Mouse (Mus musculus): ENCODE measurements around the gene Uba7. TPM values are rescaled to one million over a fixed set of nuclear protein-coding genes. Genes with fewer than 3 reads are reported as not detected.

The Uba7 gene
- polyA plus RNA-seq, 1 experiment from 2014 or later: 20.6 TPM

- H3K27ac ChIP-seq (ENCODE audit: low read length): peak overlapping the region; percentile 100
- H3K4me1 ChIP-seq (replicated peaks; ENCODE audit: control insufficient read depth, insufficient read depth, low read length): peaks cover 40% of the 10 kb centered on the region
- H3K4me3 ChIP-seq (ENCODE audit: low read length): peak overlapping the region; percentile 74
- H3K36me3 ChIP-seq (ENCODE audit: control insufficient read depth, insufficient read depth, low read length): no peaks in the 10 kb centered on the region
- H3K9me3 ChIP-seq (ENCODE audit: control insufficient read depth, low read length): no peaks in the 10 kb centered on the region
- H3K4me2 ChIP-seq (ENCODE audit: low read depth, low read length): peak overlapping the region; percentile 86
- ATAC-seq (ENCODE audit: low read depth): no peak
- WGBS: 39% methylated on average over 9 of the region's 9 CpGs
- H3K9ac ChIP-seq (ENCODE audit: low read length): peak overlapping the region; percentile 82
- H3K27me3 ChIP-seq (ENCODE audit: control insufficient read depth, insufficient read depth, low read depth, low read length): no peaks in the 10 kb centered on the region
These were observed 9.4 kb downstream of the Uba7 start for GRCm38 (mm10) chr9:107984754-107985055.

- peak within 1 kb of the TSS; percentile 74 for H3K4me3 ChIP-seq (ENCODE audit: low read length)
- under 1% methylated on average over 58 of the region's 58 CpGs for WGBS
- peak within 1 kb of the TSS; percentile 86 for H3K4me2 ChIP-seq (ENCODE audit: low read depth, low read length)
- H3K27me3 ChIP-seq (ENCODE audit: control insufficient read depth, insufficient read depth, low read depth, low read length): no peaks in the 10 kb centered on the region
- H3K4me1 ChIP-seq (replicated peaks; ENCODE audit: control insufficient read depth, insufficient read depth, low read length): peaks cover 35% of the 10 kb centered on the region
- no peaks in the 10 kb centered on the region for H3K36me3 ChIP-seq (ENCODE audit: control insufficient read depth, insufficient read depth, low read length)
- peak within 1 kb of the TSS; percentile 82 for H3K9ac ChIP-seq (ENCODE audit: low read length)
- no peaks in the 10 kb centered on the region for H3K9me3 ChIP-seq (ENCODE audit: control insufficient read depth, low read length)
- ATAC-seq (ENCODE audit: low read depth): peak; percentile 70
- peak within 1 kb of the TSS; percentile 100 for H3K27ac ChIP-seq (ENCODE audit: low read length)
These were observed 10.1 kb downstream of the Uba7 start, which contains the start of gene Inka1 for GRCm38 (mm10) chr9:107985131-107986119. Inka1 (minus strand) TSS chr9:107985879.

GRCm38 (mm10) chr9:107986376-107986775, 11.1 kb downstream of the Uba7 start:
- ATAC-seq (ENCODE audit: low read depth): peak; percentile 39
- Histone ChIP-seq H3K9me3 (ENCODE audit: control insufficient read depth, low read length) (no peaks in the 10 kb centered on the region), H3K4me2 (ENCODE audit: low read depth, low read length) (peak overlapping the region; percentile 86), H3K9ac (ENCODE audit: low read length) (peak overlapping the region; percentile 40), H3K36me3 (ENCODE audit: control insufficient read depth, insufficient read depth, low read length) (no peaks in the 10 kb centered on the region), H3K4me3 (ENCODE audit: low read length) (peak overlapping the region; percentile 74), H3K27me3 (ENCODE audit: control insufficient read depth, insufficient read depth, low read depth, low read length) (no peaks in the 10 kb centered on the region), H3K27ac (ENCODE audit: low read length) (peak overlapping the region; percentile 100), H3K4me1 (replicated peaks; ENCODE audit: control insufficient read depth, insufficient read depth, low read length) (peaks cover 25% of the 10 kb centered on the region)
- WGBS: 7% methylated on average over 18 of the region's 18 CpGs

GRCm38 (mm10) chr9:107987950-107988349, 12.6 kb downstream of the Uba7 start:
- WGBS: 58% methylated on average over 3 of the region's 3 CpGs
- Histone ChIP-seq H3K27ac (ENCODE audit: low read length) (no peak overlapping the region), H3K9me3 (ENCODE audit: control insufficient read depth, low read length) (no peaks in the 10 kb centered on the region), H3K4me2 (ENCODE audit: low read depth, low read length) (no peak overlapping the region), H3K27me3 (ENCODE audit: control insufficient read depth, insufficient read depth, low read depth, low read length) (no peaks in the 10 kb centered on the region), H3K9ac (ENCODE audit: low read length) (no peak overlapping the region), H3K4me3 (ENCODE audit: low read length) (no peak overlapping the region), H3K36me3 (ENCODE audit: control insufficient read depth, insufficient read depth, low read length) (no peaks in the 10 kb centered on the region), H3K4me1 (replicated peaks; ENCODE audit: control insufficient read depth, insufficient read depth, low read length) (peaks cover 10% of the 10 kb centered on the region)
- no peak for ATAC-seq (ENCODE audit: low read depth)

GRCm38 (mm10) chr9:107992197-107992596, 16.9 kb downstream of the Uba7 start, which contains the start of gene Cdhr4:
Cdhr4 (plus strand) TSS chr9:107992497.
- no peak for ATAC-seq (ENCODE audit: low read depth)
- H3K27me3 ChIP-seq (ENCODE audit: control insufficient read depth, insufficient read depth, low read depth, low read length): no peaks in the 10 kb centered on the region
- no peaks in the 10 kb centered on the region for H3K36me3 ChIP-seq (ENCODE audit: control insufficient read depth, insufficient read depth, low read length)
- H3K4me2 ChIP-seq (ENCODE audit: low read depth, low read length): no peak within 1 kb of the TSS
- WGBS: 68% methylated on average over 2 of the region's 2 CpGs
- no peak within 1 kb of the TSS for H3K27ac ChIP-seq (ENCODE audit: low read length)
- no peaks in the 10 kb centered on the region for H3K4me1 ChIP-seq (replicated peaks; ENCODE audit: control insufficient read depth, insufficient read depth, low read length)
- H3K4me3 ChIP-seq (ENCODE audit: low read length): no peak within 1 kb of the TSS
- H3K9me3 ChIP-seq (ENCODE audit: control insufficient read depth, low read length): no peaks in the 10 kb centered on the region
- no peak within 1 kb of the TSS for H3K9ac ChIP-seq (ENCODE audit: low read length)

- H3K9me3 ChIP-seq (ENCODE audit: control insufficient read depth, low read length): no peaks in the 10 kb centered on the region
- H3K9ac ChIP-seq (ENCODE audit: low read length): no peak overlapping the region
- no peak overlapping the region for H3K4me3 ChIP-seq (ENCODE audit: low read length)
- H3K4me1 ChIP-seq (replicated peaks; ENCODE audit: control insufficient read depth, insufficient read depth, low read length): no peaks in the 10 kb centered on the region
- no peak for ATAC-seq (ENCODE audit: low read depth)
- H3K27me3 ChIP-seq (ENCODE audit: control insufficient read depth, insufficient read depth, low read depth, low read length): no peaks in the 10 kb centered on the region
- no peak overlapping the region for H3K27ac ChIP-seq (ENCODE audit: low read length)
- no peaks in the 10 kb centered on the region for H3K36me3 ChIP-seq (ENCODE audit: control insufficient read depth, insufficient read depth, low read length)
- WGBS: 88% methylated on average over 11 of the region's 11 CpGs
- H3K4me2 ChIP-seq (ENCODE audit: low read depth, low read length): no peak overlapping the region
These were observed 17.7 kb downstream of the Uba7 start for GRCm38 (mm10) chr9:107993013-107993412.

- Histone ChIP-seq H3K9ac (ENCODE audit: low read length) (no peak overlapping the region), H3K4me1 (replicated peaks; ENCODE audit: control insufficient read depth, insufficient read depth, low read length) (no peaks in the 10 kb centered on the region), H3K27me3 (ENCODE audit: control insufficient read depth, insufficient read depth, low read depth, low read length) (no peaks in the 10 kb centered on the region), H3K4me2 (ENCODE audit: low read depth, low read length) (no peak overlapping the region), H3K27ac (ENCODE audit: low read length) (no peak overlapping the region), H3K4me3 (ENCODE audit: low read length) (no peak overlapping the region), H3K9me3 (ENCODE audit: control insufficient read depth, low read length) (no peaks in the 10 kb centered on the region), H3K36me3 (ENCODE audit: control insufficient read depth, insufficient read depth, low read length) (no peaks in the 10 kb centered on the region)
- WGBS: 38% methylated on average over 2 of the region's 2 CpGs
- ATAC-seq (ENCODE audit: low read depth): no peak
These were observed 19.2 kb downstream of the Uba7 start for GRCm38 (mm10) chr9:107994464-107994863.

- Histone ChIP-seq H3K9me3 (ENCODE audit: control insufficient read depth, low read length) (no peaks in the 10 kb centered on the region), H3K27me3 (ENCODE audit: control insufficient read depth, insufficient read depth, low read depth, low read length) (no peaks in the 10 kb centered on the region), H3K27ac (ENCODE audit: low read length) (no peak overlapping the region), H3K36me3 (ENCODE audit: control insufficient read depth, insufficient read depth, low read length) (no peaks in the 10 kb centered on the region), H3K4me3 (ENCODE audit: low read length) (no peak overlapping the region), H3K4me2 (ENCODE audit: low read depth, low read length) (no peak overlapping the region), H3K4me1 (replicated peaks; ENCODE audit: control insufficient read depth, insufficient read depth, low read length) (no peaks in the 10 kb centered on the region), H3K9ac (ENCODE audit: low read length) (no peak overlapping the region)
- no peak for ATAC-seq (ENCODE audit: low read depth)
- WGBS: 93% methylated on average over 21 of the region's 21 CpGs
These were observed 20.2 kb downstream of the Uba7 start for GRCm38 (mm10) chr9:107995513-107995912.

GRCm38 (mm10) chr9:107996049-107996448, 20.7 kb downstream of the Uba7 start, which contains the start of gene Gm20662:
Gm20662 (plus strand) TSS chr9:107996349.
- no peak within 1 kb of the TSS for H3K27ac ChIP-seq (ENCODE audit: low read length)
- no peak within 1 kb of the TSS for H3K9ac ChIP-seq (ENCODE audit: low read length)
- 83% methylated on average over 5 of the region's 5 CpGs for WGBS

More at GRCm38 (mm10) chr9:107996049-107996448, 20.7 kb downstream of the Uba7 start, which contains the start of gene Gm20662:
- Histone ChIP-seq H3K4me3 (ENCODE audit: low read length) (no peak within 1 kb of the TSS), H3K4me2 (ENCODE audit: low read depth, low read length) (no peak within 1 kb of the TSS), H3K36me3 (ENCODE audit: control insufficient read depth, insufficient read depth, low read length) (no peaks in the 10 kb centered on the region), H3K27me3 (ENCODE audit: control insufficient read depth, insufficient read depth, low read depth, low read length) (no peaks in the 10 kb centered on the region), H3K4me1 (replicated peaks; ENCODE audit: control insufficient read depth, insufficient read depth, low read length) (no peaks in the 10 kb centered on the region), H3K9me3 (ENCODE audit: control insufficient read depth, low read length) (no peaks in the 10 kb centered on the region)
- ATAC-seq (ENCODE audit: low read depth): no peak
